Mouse (Mus musculus): ENCODE measurements at regions not wholly inside any gene's neighbourhood (a gene's known extent, or its start where the extent isn't known, plus 50 kb on each side); places are given as distances from the start of the nearest gene placed in this dataset.

GRCm38 (mm10) chr13:79453227-79453626 lies 1253.7 kb upstream of the Nr2f1 start:
- TF ChIP-seq CTCF (IDR thresholded peaks at IDR 0.05; ENCODE audit: borderline replicate concordance, insufficient read depth, low read length), result no peak
- TF ChIP-seq POLR2A (IDR thresholded peaks at IDR 0.05; ENCODE audit: low read depth, low read length), result no peak

All from embryonic fibroblast, embryonic 13.5 days (primary cell).